Mouse (Mus musculus): ENCODE results near the gene Kif27.

- no peak for TF ChIP-seq CTCF (IDR thresholded peaks at IDR 0.05; ENCODE audit: low read depth)
- no peak for TF ChIP-seq EP300 (IDR thresholded peaks at IDR 0.05; ENCODE audit: low read depth)
Measured at GRCm38 (mm10) chr13:58352996-58353395, 5.9 kb downstream of the Kif27 start.

Measured in liver, embryonic 14.5 days (tissue).